Mouse (Mus musculus) frontal cortex, adult (tissue): ENCODE measurements around the gene Pias4.

ENCODE experiments used
- ATAC-seq: cut with Nextera tagmentation; 2 replicates; pipeline ENCODE4 v1.9.2; 2017; ENCODE audit warnings: mild to moderate bottlenecking, moderate library complexity, mixed read lengths; ENCODE audit not compliant: low TSS enrichment

Pias4 gene

GRCm38 (mm10) chr10:81168521-81169244 is 960 bp upstream of the Pias4 start:
- ATAC-seq: peak; percentile 48; the same call in 1 of the 2 replicates

GRCm38 (mm10) chr10:81168087-81168431 is 336 bp upstream of the Pias4 start:
- ATAC-seq: peak; percentile 15

GRCm38 (mm10) chr10:81165118-81165517 is 2.6 kb downstream of the Pias4 start:
- ATAC-seq: no peak

- ATAC-seq: no peak
Observed at GRCm38 (mm10) chr10:81162318-81162652, 5.4 kb downstream of the Pias4 start.

- ATAC-seq: no peak
Observed at GRCm38 (mm10) chr10:81161602-81162317, 6.0 kb downstream of the Pias4 start.

- ATAC-seq: peak; percentile 45; the same call in 1 of the 2 replicates
Observed at GRCm38 (mm10) chr10:81154736-81155135, 13.0 kb downstream of the Pias4 start.

- no peak for ATAC-seq
Observed at GRCm38 (mm10) chr10:81154313-81154712, 13.4 kb downstream of the Pias4 start.

GRCm38 (mm10) chr10:81152609-81153008 is 15.1 kb downstream of the Pias4 start:
- 0 out of 2 replicates have a peak, but pooled peaks have one; percentile 15 for ATAC-seq

GRCm38 (mm10) chr10:81151261-81151660 is 16.5 kb downstream of the Pias4 start:
- no peak for ATAC-seq

- no peak for ATAC-seq
Observed at GRCm38 (mm10) chr10:81146296-81146695, 21.4 kb downstream of the Pias4 start.

- ATAC-seq: no peak
Observed at GRCm38 (mm10) chr10:81145778-81146177, 21.9 kb downstream of the Pias4 start.

GRCm38 (mm10) chr10:81145307-81145706 is 22.4 kb downstream of the Pias4 start:
- no peak for ATAC-seq

- ATAC-seq: no peak
Observed at GRCm38 (mm10) chr10:81144667-81145066, 23.1 kb downstream of the Pias4 start.

GRCm38 (mm10) chr10:81143845-81144437 is 23.8 kb downstream of the Pias4 start:
- ATAC-seq: no peak

GRCm38 (mm10) chr10:81143157-81143633 is 24.5 kb downstream of the Pias4 start:
- ATAC-seq: no peak

- ATAC-seq: no peak
Observed at GRCm38 (mm10) chr10:81142551-81142981, 25.2 kb downstream of the Pias4 start.

- ATAC-seq: no peak
Observed at GRCm38 (mm10) chr10:81141455-81142210, 26.1 kb downstream of the Pias4 start.

GRCm38 (mm10) chr10:81140717-81141454 is 26.8 kb downstream of the Pias4 start:
- ATAC-seq: no peak

GRCm38 (mm10) chr10:81140005-81140404 is 27.7 kb downstream of the Pias4 start:
- no peak for ATAC-seq

- no peak for ATAC-seq
Observed at GRCm38 (mm10) chr10:81139529-81139846, 28.2 kb downstream of the Pias4 start.

GRCm38 (mm10) chr10:81138821-81139528 is 28.7 kb downstream of the Pias4 start:
- no peak for ATAC-seq
